Mouse (Mus musculus) CH12.LX (cell line): ENCODE measurements around the gene Trak2. TPM values are rescaled to one million over a fixed set of nuclear protein-coding genes. Genes with fewer than 3 reads are reported as not detected.

ENCODE experiments used
- DNase-seq: peaks from one replicate; pipeline ENCODE4 v3.0.0-alpha.2; 2013; ENCODE audit errors: extremely low read depth
- H3K27ac ChIP-seq: 2 replicates; pipeline ENCODE4 v1.5.1; 2012; ENCODE audit warnings: low read depth, mild to moderate bottlenecking, control low read depth, moderate library complexity; ENCODE audit not compliant: insufficient read depth
- H3K27me3 ChIP-seq: replicated peaks from 2 replicates; pipeline ENCODE3; 2012; ENCODE audit warnings: inconsistent platforms
- H3K36me3 ChIP-seq, 2 experiments: replicated peaks in 1 of 2; 2 replicates each; pipeline versions ENCODE3 to v1.6.1; 2012; ENCODE audit warnings: inconsistent platforms in 1 of 2, low read length in 1 of 2, mild to moderate bottlenecking in 1 of 2, mixed read lengths in 1 of 2, moderate library complexity in 1 of 2; ENCODE audit not compliant: control insufficient read depth in 1 of 2, insufficient read depth in 1 of 2
- H3K4me1 ChIP-seq, 2 experiments: 2 replicates each; pipeline ENCODE4 v1.6.1; 2012; ENCODE audit warnings: inconsistent platforms in 1 of 2, moderate library complexity in 1 of 2; ENCODE audit not compliant: insufficient read depth in 2 of 2, control insufficient read depth in 1 of 2
- H3K4me2 ChIP-seq: 2 replicates; pipeline ENCODE4 v1.6.1; 2012; ENCODE audit warnings: low read depth, mild to moderate bottlenecking, control low read depth; ENCODE audit not compliant: poor library complexity, insufficient read depth, severe bottlenecking
- H3K4me3 ChIP-seq, 3 experiments: fragments of 150-350 bp in 1 of 3; sonication (generic) in 1 of 3; replicated peaks in 1 of 3; 2 replicates each; pipeline versions ENCODE3 to v1.5.1; 2011 to 2012; ENCODE audit warnings: low read depth in 2 of 3, low read length in 2 of 3, mild to moderate bottlenecking in 2 of 3, moderate library complexity in 2 of 3, control low read depth in 1 of 3, improper control_type of control experiment in 1 of 3, inconsistent platforms in 1 of 3, mixed read lengths in 1 of 3; ENCODE audit not compliant: poor library complexity in 1 of 3
- H3K79me2 ChIP-seq: replicated peaks from 2 replicates; pipeline ENCODE4 v1.6.1; 2012; ENCODE audit warnings: mild to moderate bottlenecking, moderate library complexity; ENCODE audit not compliant: control insufficient read depth, poor library complexity, insufficient read depth, severe bottlenecking; ENCODE audit errors: extremely low read depth
- H3K9ac ChIP-seq: 2 replicates; pipeline ENCODE4 v1.6.1; 2012; ENCODE audit warnings: low read depth, mild to moderate bottlenecking, control low read depth, moderate library complexity; ENCODE audit not compliant: insufficient read depth
- H3K9me3 ChIP-seq: replicated peaks from 2 replicates; pipeline ENCODE3; 2012; ENCODE audit warnings: low read length, inconsistent platforms, mixed read lengths
- BHLHE40 ChIP-seq: IDR thresholded peaks from 2 replicates; pipeline ENCODE4 v1.6.1; 2011; ENCODE audit warnings: mild to moderate bottlenecking, low read depth, low read length, improper control_type of control experiment
- CHD1 ChIP-seq: IDR thresholded peaks from 2 replicates; pipeline ENCODE4 v1.6.1; 2012; ENCODE audit warnings: low read depth, low read length, improper control_type of control experiment, inconsistent platforms
- CTCF ChIP-seq, 2 experiments: IDR thresholded peaks in 1 of 2; conservative IDR thresholded peaks in 1 of 2; 2 replicates each; pipeline ENCODE4 v1.5.1; 2011 to 2012; ENCODE audit warnings: low read depth in 2 of 2, low read length in 2 of 2, improper control_type of control experiment in 1 of 2, inconsistent platforms in 1 of 2, mild to moderate bottlenecking in 1 of 2, moderate library complexity in 1 of 2
- EP300 ChIP-seq: IDR thresholded peaks from 2 replicates; pipeline ENCODE4 v1.6.1; 2011; ENCODE audit warnings: low read length, improper control_type of control experiment
- ETS1 ChIP-seq: conservative IDR thresholded peaks from 2 replicates; pipeline ENCODE4 v1.6.1; 2012; ENCODE audit warnings: low read depth, mild to moderate bottlenecking, inconsistent platforms, low read length, improper control_type of control experiment, moderate library complexity
- IRF4 ChIP-seq: IDR thresholded peaks from 2 replicates; pipeline ENCODE4 v1.6.1; 2014; ENCODE audit warnings: low read depth, mild to moderate bottlenecking, inconsistent platforms, low read length, improper control_type of control experiment
- JUN ChIP-seq: IDR thresholded peaks from 2 replicates; pipeline ENCODE4 v1.6.1; 2011; ENCODE audit warnings: low read depth, mild to moderate bottlenecking, low read length, improper control_type of control experiment, moderate library complexity; ENCODE audit not compliant: insufficient read depth
- KAT2A ChIP-seq: IDR thresholded peaks from 2 replicates; pipeline ENCODE4 v1.6.1; 2012; ENCODE audit warnings: low read length, improper control_type of control experiment, inconsistent platforms; ENCODE audit not compliant: insufficient replicate concordance
- MAX ChIP-seq: IDR thresholded peaks from 2 replicates; pipeline ENCODE4 v1.6.1; 2011; ENCODE audit warnings: low read length, improper control_type of control experiment
- MEF2A ChIP-seq: IDR thresholded peaks from 2 replicates; pipeline ENCODE4 v1.6.1; 2014; ENCODE audit warnings: low read depth, mild to moderate bottlenecking, inconsistent platforms, low read length, improper control_type of control experiment, borderline replicate concordance
- MXI1 ChIP-seq: IDR thresholded peaks from 2 replicates; pipeline ENCODE4 v1.6.1; 2011; ENCODE audit warnings: mild to moderate bottlenecking, low read depth, low read length, improper control_type of control experiment
- MYC ChIP-seq: IDR thresholded peaks from 2 replicates; pipeline ENCODE4 v1.6.1; 2011; ENCODE audit warnings: low read depth, mild to moderate bottlenecking, improper control_type of control experiment, low read length
- NRF1 ChIP-seq: IDR thresholded peaks from 2 replicates; pipeline ENCODE4 v1.6.1; 2014; ENCODE audit warnings: low read depth, mild to moderate bottlenecking, inconsistent platforms, low read length, improper control_type of control experiment, moderate library complexity
- PAX5 ChIP-seq: IDR thresholded peaks from 2 replicates; pipeline ENCODE4 v1.6.1; 2012; ENCODE audit warnings: low read length, inconsistent platforms, mixed read lengths
- POLR2AphosphoS2 ChIP-seq: IDR thresholded peaks from 2 replicates; pipeline ENCODE4 v1.6.1; 2011; ENCODE audit warnings: low read depth, low read length, improper control_type of control experiment
- SIN3A ChIP-seq: IDR thresholded peaks from 2 replicates; pipeline ENCODE4 v1.6.1; 2012; ENCODE audit warnings: low read length, improper control_type of control experiment, inconsistent platforms
- TBP ChIP-seq: conservative IDR thresholded peaks from 2 replicates; pipeline ENCODE4 v1.6.1; 2011; ENCODE audit warnings: low read depth, low read length, improper control_type of control experiment
- TCF12 ChIP-seq: IDR thresholded peaks from 2 replicates; pipeline ENCODE4 v1.6.1; 2014; ENCODE audit warnings: low read depth, mild to moderate bottlenecking, inconsistent platforms, low read length, improper control_type of control experiment
- ZNF384 ChIP-seq: IDR thresholded peaks from 2 replicates; pipeline ENCODE4 v1.6.1; 2012; ENCODE audit warnings: low read depth, low read length, improper control_type of control experiment, inconsistent platforms
- dilution Hi-C: fragments of 300-500 bp; cut with MboI; formaldehyde crosslinking; loops from 2 replicates; pipeline ENCODE4 v1.14.3; 2020; ENCODE audit warnings: low sequenced_read_pairs; ENCODE audit not compliant: extremely low pct_unique_long_range_greater_than_20kb, extremely low pct_ligation_motif_present
- in situ Hi-C: fragments of 300-500 bp; cut with MboI; formaldehyde crosslinking; loops from 3 replicates; pipeline ENCODE4 v1.14.3; 2019; ENCODE audit warnings: low sequenced_read_pairs, low pct_ligation_motif_present, low pct_unique_long_range_greater_than_20kb, mixed read lengths
- polyA plus RNA-seq: library from polyadenylated mRNA; unstranded; fragments of >175 nt; gene quantifications from 2 replicates; pipeline ENCODE4 v1.2.1, GENCODE M21; 2012; ENCODE audit warnings: low read depth; ENCODE audit not compliant: insufficient read length
- total RNA-seq, 2 experiments: library from RNA; depleted of rRNA; stranded (reverse); fragments of 300-350 nt in 1 of 2; fragments of >200 nt in 1 of 2; gene quantifications; 2 replicates each; pipeline ENCODE4 v1.2.3; 2012 to 2014

Trak2 gene
- total and polyA plus RNA-seq, 3 experiments = 7.7 to 16.7 (median 11.4) TPM

GRCm38 (mm10) chr1:58949561-58950106 is 23.6 kb downstream of the Trak2 start:
- dilution Hi-C loops = no loop called here
- TF ChIP-seq TBP (0 out of 2 replicates have a peak, but pooled peaks have one; percentile 19), JUN (no peak), EP300 (peak; percentile 45; the same call in 1 of the 2 replicates), IRF4 (peak; percentile 62), ZNF384 (peak; percentile 72), CHD1 (no peak), TCF12 (0 out of 2 replicates have a peak, but pooled peaks have one; percentile 30), MAX (peak; percentile 25; the same call in 1 of the 2 replicates), ETS1 (peak; percentile 70), MEF2A (peak; percentile 90), BHLHE40 (peak; percentile 54; the same call in 1 of the 2 replicates)
- in situ Hi-C loops = no loop called here
- Histone ChIP-seq H3K9me3 (no peaks in the 10 kb centered on the region), H3K27me3 (no peaks in the 10 kb centered on the region), H3K79me2 (peaks cover 11% of the 10 kb centered on the region), H3K4me3 (peak overlapping the region in 1 of 3 experiments; percentile 1), H3K27ac (no peak overlapping the region), H3K4me1 (peaks cover 30 to 85% of the 10 kb centered on the region in 2 experiments), H3K9ac (no peak overlapping the region), H3K36me3 (peaks cover 11 to 26% of the 10 kb centered on the region in 2 experiments), H3K4me2 (no peak overlapping the region)
- DNase-seq = peak; percentile 63

- dilution Hi-C loops = no loop called here
- Histone ChIP-seq H3K9ac (no peak overlapping the region), H3K79me2 (peaks cover 1% of the 10 kb centered on the region), H3K4me3 (no peak overlapping the region), H3K4me1 (peaks cover 14 to 56% of the 10 kb centered on the region in 2 experiments), H3K9me3 (no peaks in the 10 kb centered on the region), H3K27ac (no peak overlapping the region), H3K36me3 (peaks cover 11 to 24% of the 10 kb centered on the region in 2 experiments), H3K4me2 (no peak overlapping the region), H3K27me3 (no peaks in the 10 kb centered on the region)
- no peak for DNase-seq
- no peak for TF ChIP-seq MXI1
- no peak for TF ChIP-seq PAX5
- TF ChIP-seq CHD1 = no peak
- no peak for TF ChIP-seq BHLHE40
- TF ChIP-seq KAT2A = no peak
- TF ChIP-seq ZNF384 = no peak
- TF ChIP-seq ETS1 = no peak
- no peak for TF ChIP-seq SIN3A
- TF ChIP-seq MAX = no peak
- TF ChIP-seq CTCF (conservative IDR thresholded peaks at IDR 0.05 in 1 of 2, IDR thresholded peaks at IDR 0.05 in 1 of 2; ENCODE audit: low read depth in 2 of 2, low read length in 2 of 2) = no peak
- TF ChIP-seq NRF1 = no peak
- TF ChIP-seq POLR2AphosphoS2 = no peak
- no peak for TF ChIP-seq MYC
- in situ Hi-C loops = no loop called here
These were observed 26.5 kb downstream of the Trak2 start for GRCm38 (mm10) chr1:58946718-58947117.
